Mouse (Mus musculus) liver, postnatal 0 days (tissue): ENCODE measurements at regions not wholly inside any gene's neighbourhood (a gene's known extent, or its start where the extent isn't known, plus 50 kb on each side); places are given as distances from the start of the nearest gene placed in this dataset.

Source experiments
- ATAC-seq: fragments of 200-750 bp; cut with Nextera tagmentation; 2 replicates; pipeline ENCODE4 v1.8.0; 2017; ENCODE audit warnings: mild to moderate bottlenecking, moderate library complexity
- DNase-seq: peaks from one replicate; pipeline ENCODE4 v3.0.0-alpha.2; 2016
- H3K27ac ChIP-seq: fragments of 300-500 bp; sonication (generic); 2 replicates; pipeline ENCODE4 v1.5.1; 2014; ENCODE audit warnings: antibody characterized with exemption, moderate library complexity, mild to moderate bottlenecking, low read depth
- H3K27me3 ChIP-seq: fragments of 300-500 bp; sonication (generic); 2 replicates; pipeline ENCODE4 v1.6.1; 2014; ENCODE audit warnings: low read length, control low read depth, mixed read lengths; ENCODE audit not compliant: insufficient read depth
- H3K36me3 ChIP-seq: fragments of 300-500 bp; sonication (generic); replicated peaks from 2 replicates; pipeline ENCODE4 v1.6.1; 2014; ENCODE audit warnings: mild to moderate bottlenecking, control low read depth, low read length, moderate library complexity, mixed read lengths; ENCODE audit not compliant: insufficient read depth
- H3K4me1 ChIP-seq: fragments of 300-500 bp; sonication (generic); 2 replicates; pipeline ENCODE4 v1.6.1; 2014; ENCODE audit warnings: antibody characterized with exemption, mild to moderate bottlenecking, control low read depth; ENCODE audit not compliant: insufficient read depth
- H3K4me2 ChIP-seq: fragments of 300-500 bp; sonication (generic); 2 replicates; pipeline ENCODE4 v1.6.1; 2014; ENCODE audit warnings: low read depth, mild to moderate bottlenecking, low read length, moderate library complexity, mixed read lengths
- H3K4me3 ChIP-seq: fragments of 300-500 bp; sonication (generic); 2 replicates; pipeline ENCODE4 v1.5.1; 2014; ENCODE audit warnings: low read depth, low read length
- H3K9ac ChIP-seq: fragments of 300-500 bp; sonication (generic); replicated peaks from 2 replicates; pipeline ENCODE4 v1.6.1; 2014; ENCODE audit warnings: mild to moderate bottlenecking, moderate library complexity
- H3K9me3 ChIP-seq: fragments of 300-500 bp; sonication (generic); 2 replicates; pipeline ENCODE4 v1.6.1; 2016; ENCODE audit warnings: mild to moderate bottlenecking, control low read depth, low read length, mixed read lengths
- CTCF ChIP-seq: sonication (generic); IDR thresholded peaks from 2 replicates; pipeline ENCODE4 v1.5.1; 2016; ENCODE audit warnings: antibody characterized with exemption, low read depth
- EP300 ChIP-seq: IDR thresholded peaks from 2 replicates; pipeline ENCODE4 v1.6.1; 2016; ENCODE audit warnings: antibody characterized with exemption, low read depth, mild to moderate bottlenecking
- WGBS: fragments of 180-500 bp; shearing (Covaris S2); extraction: QIAGEN DNeasy Blood & Tissue Kit; methylation state at CpG from one replicate; pipeline ENCODE4 v1.1.7; 2014; ENCODE audit not compliant: insufficient replicate concordance; 5-methylcytosine and 5-hydroxymethylcytosine counted together

DNA sequence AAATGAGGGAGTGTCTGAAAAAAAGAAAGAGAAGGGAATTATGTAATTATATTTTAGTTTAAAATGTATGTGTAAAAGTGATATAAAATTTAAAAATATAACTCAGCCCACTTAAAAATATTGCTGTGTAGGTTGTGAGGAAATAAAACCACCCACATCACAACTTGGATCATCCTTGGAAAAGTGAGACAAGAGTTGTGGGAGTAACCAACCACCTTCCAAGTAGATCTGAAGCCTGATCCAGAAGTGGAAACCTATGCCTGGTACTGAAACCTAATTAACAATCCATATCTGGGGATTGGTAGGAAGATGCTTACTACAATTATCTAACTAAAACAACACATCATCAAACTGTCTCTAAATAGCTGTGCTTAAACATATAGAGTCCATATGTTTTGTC, 743.1 kb downstream of the Stim2 start:
- no peaks in the 10 kb centered on the region for H3K4me1 ChIP-seq
- H3K4me2 ChIP-seq: no peak overlapping the region
- H3K27ac ChIP-seq: no peak overlapping the region
- no peak overlapping the region for H3K4me3 ChIP-seq
- no peaks in the 10 kb centered on the region for H3K27me3 ChIP-seq
- no peaks in the 10 kb centered on the region for H3K36me3 ChIP-seq
- no peaks in the 10 kb centered on the region for H3K9me3 ChIP-seq
- DNase-seq (no peak), ATAC-seq (no peak)
- H3K9ac ChIP-seq: no peak overlapping the region
- no peak for TF ChIP-seq CTCF
- TF ChIP-seq EP300: no peak

GRCm38 (mm10) chr5:54746973-54747372, 748.7 kb downstream of the Stim2 start:
- Histone ChIP-seq H3K27me3 (no peaks in the 10 kb centered on the region), H3K27ac (no peak overlapping the region), H3K9me3 (no peaks in the 10 kb centered on the region), H3K36me3 (no peaks in the 10 kb centered on the region), H3K4me2 (no peak overlapping the region), H3K4me1 (no peaks in the 10 kb centered on the region), H3K9ac (no peak overlapping the region), H3K4me3 (no peak overlapping the region)
- 77% methylated on average over 2 of the region's 2 CpGs for WGBS
- DNase-seq: no peak
- TF ChIP-seq EP300 (no peak), CTCF (no peak)
- ATAC-seq: no peak

DNA sequence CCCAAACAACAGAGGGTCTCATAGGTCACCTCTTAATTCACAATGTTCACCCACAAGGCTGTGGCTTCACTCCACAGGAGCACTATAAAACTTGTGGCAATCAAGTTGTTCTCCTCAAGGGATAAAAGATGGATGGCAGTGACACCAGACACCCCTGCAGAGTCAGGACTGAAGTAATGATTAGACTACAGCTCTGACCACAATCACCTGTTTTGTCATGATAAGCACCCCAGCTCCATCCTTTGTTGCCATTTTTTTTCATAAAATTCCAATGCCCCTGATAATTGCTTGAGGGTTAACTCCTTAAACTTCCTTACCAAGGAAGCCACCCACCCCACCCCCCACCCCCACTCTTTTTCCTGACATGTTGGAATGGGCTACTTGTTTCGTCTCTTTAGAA, 755.1 kb downstream of the Stim2 start:
- TF ChIP-seq EP300: no peak
- TF ChIP-seq CTCF: no peak
- no peak for DNase-seq
- 62% methylated on average over 1 of the region's 1 CpGs for WGBS
- Histone ChIP-seq H3K36me3 (no peaks in the 10 kb centered on the region), H3K27me3 (no peaks in the 10 kb centered on the region), H3K4me3 (no peak overlapping the region), H3K9me3 (no peaks in the 10 kb centered on the region), H3K9ac (no peak overlapping the region), H3K27ac (no peak overlapping the region), H3K4me2 (no peak overlapping the region), H3K4me1 (no peaks in the 10 kb centered on the region)
- no peak for ATAC-seq

- ATAC-seq: no peak
- H3K4me2 ChIP-seq: no peak overlapping the region
- H3K36me3 ChIP-seq: no peaks in the 10 kb centered on the region
- H3K9ac ChIP-seq: no peak overlapping the region
- no peak for DNase-seq
- H3K4me1 ChIP-seq: no peaks in the 10 kb centered on the region
- H3K4me3 ChIP-seq: no peak overlapping the region
- no peaks in the 10 kb centered on the region for H3K27me3 ChIP-seq
- WGBS: 58% methylated on average over 3 of the region's 3 CpGs
- TF ChIP-seq CTCF: no peak
- no peak for TF ChIP-seq EP300
- no peaks in the 10 kb centered on the region for H3K9me3 ChIP-seq
- no peak overlapping the region for H3K27ac ChIP-seq
Observed at GRCm38 (mm10) chr5:54759657-54760056, 761.4 kb downstream of the Stim2 start.

GRCm38 (mm10) chr5:54763019-54763418, 764.7 kb downstream of the Stim2 start:
- ATAC-seq (no peak), DNase-seq (no peak)
- WGBS: 53% methylated on average over 1 of the region's 1 CpGs

GRCm38 (mm10) chr5:54796953-54797450, 798.7 kb downstream of the Stim2 start:
- no peak overlapping the region for H3K4me2 ChIP-seq
- no peak for ATAC-seq
- TF ChIP-seq CTCF: peak; percentile 52
- no peak for TF ChIP-seq EP300
- WGBS: 40% methylated on average over 6 of the region's 6 CpGs
- no peaks in the 10 kb centered on the region for H3K27me3 ChIP-seq
- peak; percentile 13 for DNase-seq
- no peak overlapping the region for H3K9ac ChIP-seq
- H3K4me1 ChIP-seq: no peaks in the 10 kb centered on the region
- H3K9me3 ChIP-seq: no peaks in the 10 kb centered on the region
- H3K27ac ChIP-seq: no peak overlapping the region
- H3K36me3 ChIP-seq: no peaks in the 10 kb centered on the region
- H3K4me3 ChIP-seq: no peak overlapping the region

More at GRCm38 (mm10) chr5:54763019-54763418, 764.7 kb downstream of the Stim2 start:
- H3K36me3 ChIP-seq: no peaks in the 10 kb centered on the region
- H3K9ac ChIP-seq: no peak overlapping the region
- no peak overlapping the region for H3K4me3 ChIP-seq
- H3K4me1 ChIP-seq: no peaks in the 10 kb centered on the region
- no peaks in the 10 kb centered on the region for H3K9me3 ChIP-seq
- no peak for TF ChIP-seq EP300
- TF ChIP-seq CTCF: no peak
- H3K27me3 ChIP-seq: no peaks in the 10 kb centered on the region
- H3K4me2 ChIP-seq: no peak overlapping the region
- no peak overlapping the region for H3K27ac ChIP-seq

DNA sequence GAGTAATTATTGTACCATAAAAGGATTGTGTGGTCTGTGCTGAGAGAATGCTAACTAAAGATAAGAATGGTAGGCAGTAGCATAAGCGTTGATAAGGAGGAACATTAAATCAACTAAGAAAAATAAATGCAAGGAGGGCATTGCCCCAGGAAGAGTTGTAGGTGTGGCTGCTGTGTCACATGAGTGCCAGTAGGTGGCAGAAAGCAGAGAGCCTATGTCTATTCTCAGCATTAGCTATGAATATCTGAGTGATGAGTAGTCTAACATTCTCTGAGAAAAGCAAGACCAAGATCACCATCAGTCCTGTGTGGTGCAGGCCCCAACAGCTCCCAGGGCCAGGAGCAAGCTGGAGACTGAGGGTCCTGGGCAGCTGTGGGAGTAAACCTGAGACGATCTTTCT, 828.8 kb downstream of the Stim2 start:
- Histone ChIP-seq H3K9ac (no peak overlapping the region), H3K27ac (no peak overlapping the region), H3K27me3 (no peaks in the 10 kb centered on the region), H3K4me3 (no peak overlapping the region), H3K4me1 (no peaks in the 10 kb centered on the region), H3K36me3 (no peaks in the 10 kb centered on the region), H3K9me3 (no peaks in the 10 kb centered on the region), H3K4me2 (no peak overlapping the region)
- DNase-seq (no peak), ATAC-seq (no peak)
- 74% methylated on average over 2 of the region's 2 CpGs for WGBS
- TF ChIP-seq CTCF (no peak), EP300 (no peak)
